Comparison of ENCODE assay signal across 8 mouse cellular contexts in the genomic region with DNA sequence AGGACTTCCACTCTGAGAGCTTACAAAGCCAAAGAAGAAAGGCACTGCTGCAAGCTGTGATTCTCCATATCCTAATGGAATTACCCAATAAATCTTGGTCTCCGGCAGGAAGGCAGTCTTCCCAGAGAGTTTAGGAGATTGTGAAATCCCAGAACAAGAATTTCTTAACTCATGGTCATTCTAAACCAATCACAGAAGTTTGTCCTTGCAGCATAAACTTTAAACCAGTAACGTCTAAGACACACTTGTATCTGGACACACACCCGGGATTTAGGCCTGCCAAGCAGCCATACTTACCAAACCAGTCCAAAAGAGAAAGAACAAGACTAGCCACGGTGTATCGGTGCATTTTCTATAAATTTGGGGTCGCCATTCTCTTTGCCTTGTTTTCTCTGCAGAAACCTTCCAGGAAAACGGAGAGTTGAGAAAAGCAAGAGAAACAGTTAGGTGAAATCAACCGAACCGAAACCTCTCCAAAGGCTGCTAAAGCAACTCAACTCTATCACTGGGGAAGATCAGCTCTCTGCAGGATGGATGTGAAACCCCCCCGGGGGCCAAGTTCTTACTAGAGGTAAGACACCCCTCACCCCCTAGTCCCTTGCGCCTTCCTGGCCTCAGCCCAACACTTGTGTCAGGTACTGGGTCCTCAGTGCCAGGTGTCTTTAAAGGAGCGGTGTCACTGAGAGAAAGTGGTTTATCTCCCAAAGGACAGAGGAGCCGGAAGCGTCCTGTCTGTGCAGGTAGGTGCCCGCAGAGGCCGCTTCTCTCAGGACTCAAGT. TPM values are rescaled to one million over a fixed set of nuclear protein-coding genes. Genes with fewer than 3 reads are reported as not detected.
DNase-seq lines count a peak whose midpoint lies in the region; ATAC-seq and TF ChIP-seq lines count a peak whose summit lies in the region.

No protein-coding gene starts in this region.

- TF ChIP-seq CTCF in liver, embryonic 14.5 days (IDR thresholded peaks at IDR 0.05; ENCODE audit: low read depth), result no peak
- no peak for TF ChIP-seq CTCF in small intestine, adult 2 months (IDR thresholded peaks at IDR 0.05; ENCODE audit: extremely low read depth, insufficient read length, insufficient replicate concordance, low read depth, low read length)

- whole genome bisulfite sequencing in hindbrain, embryonic 10.5 days, result 51% methylated on average over 16 of the region's 16 CpGs
- 42% methylated on average over 16 of the region's 16 CpGs for WGBS in liver, embryonic 14.5 days (ENCODE audit: insufficient replicate concordance)
- WGBS in small intestine, adult 2 months, result 20% methylated on average over 16 of the region's 16 CpGs

- no peaks in the 10 kb centered on the region for H3K36me3 ChIP-seq in hindbrain, embryonic 10.5 days
- no peaks in the 10 kb centered on the region for H3K36me3 ChIP-seq in liver, embryonic 14.5 days (replicated peaks; ENCODE audit: control insufficient read depth, insufficient read depth, low read depth)
- no peaks in the 10 kb centered on the region for H3K36me3 ChIP-seq in small intestine, adult 2 months (ENCODE audit: control insufficient read depth, insufficient read depth, low read length)

- H3K27ac ChIP-seq in brown adipose tissue, adult 24 weeks (replicated peaks; ENCODE audit: low read depth, low read length), result peak overlapping the region; percentile 66
- peak overlapping the region; percentile 66; the same call in 1 of the 2 replicates for H3K27ac ChIP-seq in hindbrain, embryonic 10.5 days
- H3K27ac ChIP-seq in liver, embryonic 14.5 days, result no peak overlapping the region
- H3K27ac ChIP-seq in small intestine, adult 2 months (ENCODE audit: insufficient read depth, low read depth, low read length), result peak overlapping the region; percentile 56

- peak; percentile 18 for DNase-seq in gastrocnemius, adult 18-20 months (ENCODE audit: low spot score)
- DNase-seq in gastrocnemius, postnatal 25 days, result no peak
- DNase-seq in hindbrain, embryonic 10.5 days (ENCODE audit: low spot score), result no peak
- DNase-seq in liver, embryonic 14.5 days (ENCODE audit: low read depth in 3 of 3, low spot score in 3 of 3), result no peak
- DNase-seq in layer of hippocampus, postnatal 36 days, result no peak

- peak overlapping the region; percentile 28; the same call in 1 of the 2 replicates for H3K4me2 ChIP-seq in liver, embryonic 14.5 days (ENCODE audit: low read depth)

- H3K9me3 ChIP-seq in hindbrain, embryonic 10.5 days, result no peaks in the 10 kb centered on the region
- no peaks in the 10 kb centered on the region for H3K9me3 ChIP-seq in liver, embryonic 14.5 days (ENCODE audit: control insufficient read depth, low read length)

- no peak overlapping the region for H3K9ac ChIP-seq in liver, embryonic 14.5 days (replicated peaks)

- TF ChIP-seq POLR2A in small intestine, adult 2 months (IDR thresholded peaks at IDR 0.05; ENCODE audit: low read depth, low read length), result no peak

- H3K4me3 ChIP-seq in brown adipose tissue, adult 24 weeks (ENCODE audit: insufficient read depth, low read depth, low read length), result peak overlapping the region; percentile 65
- H3K4me3 ChIP-seq in hindbrain, embryonic 10.5 days, result peak overlapping the region; percentile 46
- H3K4me3 ChIP-seq in liver, embryonic 14.5 days (ENCODE audit: insufficient read depth in 1 of 2, low read depth in 2 of 2, low read length in 2 of 2), result peak overlapping the region; percentile 32 to 39
- H3K4me3 ChIP-seq in small intestine, adult 2 months (ENCODE audit: low read depth, low read length), result peak overlapping the region; percentile 82

- no peak for ATAC-seq in liver, embryonic 14.5 days (ENCODE audit: insufficient read depth)
- ATAC-seq in megakaryocyte-erythroid progenitor cell, adult 5-6 weeks (replicated peaks; ENCODE audit: low FRiP score, low TSS enrichment, poor library complexity, severe bottlenecking), result no peak

- H3K4me1 ChIP-seq in brown adipose tissue, adult 24 weeks (ENCODE audit: control insufficient read depth, insufficient read depth, insufficient read length, low read length), result peaks cover 3% of the 10 kb centered on the region; the same call in 1 of the 2 replicates
- peaks cover 16% of the 10 kb centered on the region for H3K4me1 ChIP-seq in hindbrain, embryonic 10.5 days (replicated peaks)
- H3K4me1 ChIP-seq in liver, embryonic 14.5 days (replicated peaks; ENCODE audit: control insufficient read depth in 2 of 2, insufficient read depth in 2 of 2, low read length in 1 of 2), result no peaks in the 10 kb centered on the region
- peaks cover 10% of the 10 kb centered on the region; the same call in 1 of the 2 replicates for H3K4me1 ChIP-seq in small intestine, adult 2 months (ENCODE audit: control insufficient read depth, insufficient read depth, insufficient read length, low read length)

- H3K27me3 ChIP-seq in hindbrain, embryonic 10.5 days (ENCODE audit: insufficient read depth, poor library complexity, severe bottlenecking), result peaks cover 70% of the 10 kb centered on the region
- no peaks in the 10 kb centered on the region; the same call in 1 of the 2 replicates for H3K27me3 ChIP-seq in liver, embryonic 14.5 days (ENCODE audit: control insufficient read depth, insufficient read depth, low read length)
- no peaks in the 10 kb centered on the region for H3K27me3 ChIP-seq in small intestine, adult 2 months (ENCODE audit: control insufficient read depth, insufficient read depth, low read length)

- no peak for TF ChIP-seq EP300 in liver, embryonic 14.5 days (IDR thresholded peaks at IDR 0.05; ENCODE audit: low read depth)

RNA-seq across cellular contexts. Expression of gene Slc44a3, which starts 0.6 kb away (rescaled TPM):
- total RNA-seq in gastrocnemius, adult 18-20 months (2021), result not detected
- under 1 TPM in 1 of 2 experiments, not detected in 1; 0.40 TPM for total RNA-seq in gastrocnemius, postnatal 25 days (2021)
- polyA plus RNA-seq in brown adipose tissue, adult 24 weeks (2012; ENCODE audit: insufficient read depth, insufficient read length, missing spikeins), result 23.0 and 28.5 TPM in 2 replicates
- 0.33 and 0.98 TPM in 2 replicates for polyA plus RNA-seq in hindbrain, embryonic 10.5 days (2016; fragmentation: Nextera tagmentation; extraction: Ambion mirVana)
- polyA plus RNA-seq in liver, embryonic 14.5 days (2012; rRNA removed), result 3.0 and 4.8 TPM in 2 replicates
- polyA plus RNA-seq in liver, embryonic 14.5 days (2014; fragmentation: Nextera tagmentation; extraction: Ambion mirVana), result 10.7 and 11.3 TPM in 2 replicates
- polyA plus RNA-seq in small intestine, adult 2 months (2012; rRNA removed), result 4.6 and 5.9 TPM in 2 replicates
- not detected for total RNA-seq in layer of hippocampus, postnatal 36 days (2021)
- not detected in 2 replicates for total RNA-seq in megakaryocyte-erythroid progenitor cell, adult 5-6 weeks (2014; fragmentation: Nextera tagmentation)
- total RNA-seq in megakaryocyte-erythroid progenitor cell, adult 5-6 weeks (2017), result 3.1 TPM in 1 of 2 replicates, not detected in the other
